Mouse (Mus musculus) megakaryocyte, embryonic 14.5 days (primary cell): ENCODE measurements at regions not wholly inside any gene's neighbourhood (a gene's known extent, or its start where the extent isn't known, plus 50 kb on each side); places are given as distances from the start of the nearest gene placed in this dataset.

Experiments
- FLI1 ChIP-seq: IDR thresholded peaks from 2 replicates; pipeline ENCODE4 v1.6.1; 2012; ENCODE audit warnings: low read length, inconsistent platforms, mixed read lengths
- GATA1 ChIP-seq: IDR thresholded peaks from 3 replicates; pipeline ENCODE4 v1.6.1; 2012; ENCODE audit warnings: mixed read lengths, low read length, inconsistent platforms, borderline replicate concordance

- TF ChIP-seq GATA1 (no peak), FLI1 (no peak)
Measured at GRCm38 (mm10) chr5:26689775-26690174, 127.2 kb upstream of the Dpp6 start.
